Mouse (Mus musculus): ENCODE measurements around the gene Eng.

The Eng gene

GRCm38 (mm10) chr2:32681754-32682153 is 35.4 kb downstream of the Eng start:
- no peak for DNase-seq (ENCODE audit: low spot score)

DNA sequence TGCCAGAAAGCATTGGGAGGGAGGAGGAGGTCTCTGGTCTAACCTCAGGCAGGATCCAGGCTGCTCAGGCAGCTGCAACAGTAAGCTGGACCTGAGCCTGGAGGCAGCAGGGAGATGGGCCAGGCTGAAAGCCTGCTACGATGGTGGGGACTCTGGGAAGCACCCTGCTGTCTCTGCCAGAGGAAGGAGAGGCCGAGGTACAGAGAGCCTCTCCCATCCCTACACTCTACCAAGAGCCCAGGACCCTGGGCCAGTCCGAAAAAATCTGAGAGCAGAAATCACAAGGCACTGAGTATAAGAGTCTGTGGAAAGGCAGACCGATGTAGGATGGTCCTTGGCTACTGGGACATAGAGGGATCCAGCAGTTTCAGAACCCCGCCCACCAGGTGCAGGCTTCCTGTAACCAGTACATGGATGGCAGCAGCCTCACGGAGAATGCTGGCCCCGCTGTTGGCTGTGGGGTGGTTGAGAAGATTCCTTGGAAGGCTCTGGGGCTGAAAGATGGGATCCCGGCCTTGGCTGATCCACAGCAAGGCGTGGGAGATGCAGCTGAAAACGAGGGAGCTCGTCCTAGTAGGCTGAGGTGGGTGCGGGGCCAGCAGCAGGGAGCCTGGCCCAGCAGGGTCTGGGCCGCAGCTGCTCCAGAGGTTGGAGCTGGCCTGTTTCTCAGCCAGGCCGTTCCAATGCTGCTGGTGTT is 36.5 kb downstream of the Eng start:
- DNase-seq (ENCODE audit: low spot score), result no peak

GRCm38 (mm10) chr2:32683701-32684100 is 37.3 kb downstream of the Eng start:
- DNase-seq (ENCODE audit: low spot score), result no peak

GRCm38 (mm10) chr2:32684681-32685428 is 38.5 kb downstream of the Eng start:
- DNase-seq (ENCODE audit: low spot score), result no peak

DNA sequence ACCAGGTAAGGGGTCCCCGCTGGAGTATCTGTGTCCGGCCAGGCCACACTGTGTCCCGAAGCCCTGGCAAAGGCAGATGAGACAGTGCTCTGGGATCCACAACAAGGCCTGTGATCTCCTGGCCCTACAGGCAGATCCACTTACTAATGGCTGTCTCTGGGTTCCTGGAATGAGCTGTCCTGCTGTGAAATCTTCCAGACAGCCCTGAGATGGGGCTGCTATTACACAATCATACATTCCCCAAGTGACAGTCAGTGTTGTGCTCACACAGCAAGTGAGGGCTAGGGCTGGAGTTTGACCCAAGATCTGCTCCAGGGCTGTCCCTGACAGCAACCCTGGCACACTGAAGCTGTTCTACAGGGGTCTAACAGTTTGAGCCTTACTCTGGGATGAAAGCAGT is 39.4 kb downstream of the Eng start:
- DNase-seq (ENCODE audit: low spot score), result no peak

- DNase-seq (ENCODE audit: low spot score), result no peak
These were observed 40.2 kb downstream of the Eng start for GRCm38 (mm10) chr2:32686640-32687039.

GRCm38 (mm10) chr2:32687562-32687961 is 41.2 kb downstream of the Eng start:
- no peak for DNase-seq (ENCODE audit: low spot score)

- peak; percentile 96 for DNase-seq (ENCODE audit: low spot score)
These were observed 43.0 kb downstream of the Eng start for GRCm38 (mm10) chr2:32689420-32689819.

- no peak for DNase-seq (ENCODE audit: low spot score)
These were observed 44.6 kb downstream of the Eng start for GRCm38 (mm10) chr2:32691041-32691440.

GRCm38 (mm10) chr2:32692496-32692895 is 46.1 kb downstream of the Eng start:
- no peak for DNase-seq (ENCODE audit: low spot score)

DNA sequence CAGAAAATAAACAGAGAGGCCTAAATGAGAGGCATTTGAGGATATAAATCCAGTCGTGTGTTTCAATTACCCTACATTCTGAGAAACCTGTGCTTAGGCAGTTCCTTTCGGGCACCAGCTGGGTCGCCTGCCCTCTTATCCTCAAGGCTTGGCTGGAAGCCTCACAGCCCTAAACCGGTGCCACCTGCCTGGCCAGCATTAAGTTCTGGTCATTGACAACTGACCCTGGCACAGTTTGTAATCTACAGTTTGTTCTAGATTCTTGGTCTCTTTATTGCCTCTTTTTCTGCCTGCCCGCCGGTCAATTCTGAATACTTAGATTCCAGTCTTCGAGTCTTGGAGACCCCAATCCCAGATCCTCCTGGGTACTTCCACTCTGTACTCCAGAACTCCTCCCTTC is 46.9 kb downstream of the Eng start:
- peak; percentile 20 for DNase-seq (ENCODE audit: low spot score)

DNA sequence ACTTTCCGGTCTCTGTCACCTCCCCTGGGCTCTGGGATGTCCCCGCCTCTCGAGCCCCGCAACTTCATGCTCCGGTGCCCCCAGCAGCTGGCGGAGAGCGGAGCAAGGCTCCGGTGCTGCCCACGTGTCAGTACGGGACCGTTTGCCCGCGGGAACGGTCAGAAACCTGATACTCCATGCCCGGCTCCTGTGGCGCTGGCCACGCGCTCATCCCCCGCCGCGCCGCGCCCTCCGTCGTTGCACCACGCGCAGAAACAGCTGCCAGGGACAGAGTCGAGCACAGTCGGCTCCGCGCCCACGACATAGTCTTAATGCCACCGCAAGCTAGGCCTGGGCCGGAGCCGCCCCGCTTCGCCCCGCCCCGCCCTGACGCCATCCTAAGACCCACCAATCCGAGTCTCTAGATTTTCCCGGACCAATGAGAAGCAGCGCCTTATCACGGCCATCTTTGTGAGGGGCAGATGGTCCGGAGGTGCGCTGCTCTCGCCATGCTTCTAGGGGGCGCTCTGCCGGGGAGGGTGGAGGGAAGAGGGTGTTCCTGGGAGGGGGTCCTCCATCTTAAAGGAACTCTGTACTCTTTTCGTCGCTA is 47.5 kb downstream of the Eng start:
- DNase-seq (ENCODE audit: low spot score), result peak; percentile 99

- no peak for DNase-seq (ENCODE audit: low spot score)
These were observed 48.3 kb downstream of the Eng start for GRCm38 (mm10) chr2:32694691-32695090.

GRCm38 (mm10) chr2:32699680-32700079 is 53.3 kb downstream of the Eng start:
- no peak for DNase-seq (ENCODE audit: low spot score)

- no peak for DNase-seq (ENCODE audit: low spot score)
These were observed 54.8 kb downstream of the Eng start for GRCm38 (mm10) chr2:32700966-32701743.

GRCm38 (mm10) chr2:32703046-32703445 is 56.7 kb downstream of the Eng start:
- DNase-seq (ENCODE audit: low spot score), result no peak

DNA sequence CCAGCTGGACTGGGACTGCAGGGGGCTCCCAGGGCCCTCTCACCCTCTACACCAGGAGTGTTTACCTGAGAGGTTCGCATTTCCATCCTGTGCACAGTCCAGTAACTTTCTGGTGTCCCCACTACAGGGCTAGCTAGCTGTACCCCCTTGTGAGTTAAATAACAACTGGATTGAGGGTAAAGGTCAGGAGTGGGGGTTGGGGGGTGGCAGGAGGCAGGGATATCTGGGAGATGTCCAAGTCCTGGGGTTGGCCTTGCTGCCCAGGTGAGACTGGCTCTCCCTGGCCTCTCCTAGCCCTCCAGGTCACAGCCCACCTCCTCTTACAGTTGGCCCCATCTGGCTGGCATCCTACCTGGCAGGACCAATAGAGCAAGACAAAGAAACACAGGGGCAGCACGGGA is 57.6 kb downstream of the Eng start, which contains the start of gene Fpgs:
Gene Fpgs (minus strand): TSS at position 125 of the 401 bp plus-strand sequence.
- DNase-seq (ENCODE audit: low spot score), result no peak

GRCm38 (mm10) chr2:32705018-32705417 is 58.6 kb downstream of the Eng start:
- DNase-seq (ENCODE audit: low spot score), result no peak

DNA sequence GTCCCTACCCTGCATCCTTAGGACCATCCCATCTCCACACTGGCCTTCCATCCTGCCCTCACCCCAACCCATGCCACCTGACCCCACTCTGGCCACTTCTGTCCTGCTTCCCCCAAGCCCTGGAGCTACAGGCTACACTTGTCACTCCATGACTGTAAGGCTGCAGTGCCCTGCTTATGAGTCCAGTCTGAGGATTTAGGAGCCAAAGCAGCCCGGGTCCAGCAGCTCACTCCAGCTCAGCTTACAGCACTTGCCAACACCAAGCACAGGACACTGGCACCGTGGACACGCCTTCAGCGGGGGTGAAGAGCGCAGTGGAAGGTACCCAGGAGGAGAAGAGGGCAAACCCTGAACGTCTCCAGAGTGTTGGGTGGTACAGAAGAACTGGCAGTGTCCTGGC is 60.6 kb downstream of the Eng start:
- no peak for DNase-seq (ENCODE audit: low spot score)

GRCm38 (mm10) chr2:32708643-32709042 is 62.2 kb downstream of the Eng start:
- DNase-seq (ENCODE audit: low spot score), result peak; percentile 85

- DNase-seq (ENCODE audit: low spot score), result no peak
These were observed 63.2 kb downstream of the Eng start for GRCm38 (mm10) chr2:32709521-32710137.

DNA sequence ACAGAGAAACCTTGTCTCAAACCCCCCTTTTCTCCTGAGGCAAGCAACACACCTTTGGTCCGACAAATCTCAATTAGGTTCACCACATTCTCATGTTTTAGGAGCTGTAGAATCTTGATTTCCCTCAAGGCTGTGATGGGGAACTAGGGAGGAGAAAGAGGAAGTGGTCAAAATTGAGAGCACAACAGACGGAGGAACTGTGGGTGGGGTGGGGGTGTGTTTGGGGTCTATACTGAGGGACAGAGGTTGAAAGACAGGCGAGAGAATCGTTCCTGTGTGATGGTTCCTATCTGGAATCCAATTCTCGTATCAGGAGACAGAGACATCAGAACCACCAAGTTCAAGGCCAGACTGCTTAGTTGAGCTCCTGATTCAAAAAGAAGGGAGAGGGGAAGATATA is 64.0 kb downstream of the Eng start:
- DNase-seq (ENCODE audit: low spot score), result no peak

Data from retina, embryonic 14.5 days (tissue).